Mouse (Mus musculus) neural tube, embryonic 12.5 days (tissue): ENCODE measurements around the gene Gm2075. TPM values are rescaled to one million over a fixed set of nuclear protein-coding genes. Genes with fewer than 3 reads are reported as not detected.
"Not testable (repeated sequence)": the region's sequence is repeated elsewhere in the genome, so short reads cannot be mapped to it uniquely, and the experiment has no call there.

Experiments
- ATAC-seq: fragments of 200-750 bp; cut with Nextera tagmentation; 2 replicates; pipeline ENCODE4 v1.8.0; 2017; ENCODE audit warnings: low read depth, mild to moderate bottlenecking, moderate TSS enrichment, moderate library complexity; ENCODE audit not compliant: low FRiP score
- H3K27ac ChIP-seq: fragments of 300-500 bp; sonication (generic); 2 replicates; pipeline ENCODE4 v1.5.1; 2016
- H3K27me3 ChIP-seq: fragments of 300-500 bp; sonication (generic); replicated peaks from 2 replicates; pipeline ENCODE4 v1.6.1; 2016; ENCODE audit warnings: mild to moderate bottlenecking
- H3K36me3 ChIP-seq: fragments of 300-500 bp; sonication (generic); 2 replicates; pipeline ENCODE4 v1.6.1; 2016; ENCODE audit warnings: mild to moderate bottlenecking
- H3K4me1 ChIP-seq: fragments of 300-500 bp; sonication (generic); 2 replicates; pipeline ENCODE4 v1.6.1; 2016
- H3K4me2 ChIP-seq: fragments of 300-500 bp; sonication (generic); replicated peaks from 2 replicates; pipeline ENCODE4 v1.6.1; 2016; ENCODE audit warnings: mild to moderate bottlenecking
- H3K4me3 ChIP-seq: fragments of 300-500 bp; sonication (generic); 2 replicates; pipeline ENCODE4 v1.5.1; 2016
- H3K9ac ChIP-seq: fragments of 300-500 bp; sonication (generic); 2 replicates; pipeline ENCODE4 v1.6.1; 2016; ENCODE audit warnings: mild to moderate bottlenecking
- H3K9me3 ChIP-seq: fragments of 300-500 bp; sonication (generic); 2 replicates; pipeline ENCODE4 v1.6.1; 2016; ENCODE audit warnings: mild to moderate bottlenecking
- WGBS: fragments of 180-500 bp; shearing (Covaris S2); methylation state at CpG from one replicate; pipeline ENCODE4 v1.1.7; 2016; 5-methylcytosine and 5-hydroxymethylcytosine counted together
- polyA plus RNA-seq: library from polyadenylated mRNA; unstranded; fragments of >200 nt; fragmentation: Nextera tagmentation; extraction: Ambion mirVana; gene quantifications from 2 replicates; pipeline ENCODE4 v1.2.1, GENCODE M21; 2016

Gene Gm2075
- not detected in 2 replicates for polyA plus RNA-seq

DNA sequence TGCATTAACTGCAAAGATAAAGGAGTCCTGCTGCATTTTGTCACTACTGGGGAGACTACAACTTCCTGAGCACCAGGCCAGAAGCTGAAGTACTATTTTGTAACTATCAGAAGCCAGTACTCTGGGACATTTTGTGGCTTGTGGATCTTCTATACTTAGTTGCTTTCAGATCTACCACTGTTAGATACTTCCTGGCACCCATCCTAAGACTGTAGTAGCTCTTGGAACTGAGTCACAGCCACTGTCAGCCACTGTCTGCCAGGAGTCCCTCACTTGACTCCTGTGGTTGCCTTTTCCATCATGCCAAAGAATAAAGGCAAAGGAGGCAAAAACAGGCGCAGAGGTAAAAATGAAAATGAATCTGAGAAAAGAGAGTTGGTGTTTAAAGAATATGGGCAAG, at the start of gene Gm2075:
TSS of gene Gm2075 (plus strand) at position 301 of the 400 bp plus-strand sequence.
- not testable (repeated sequence) for H3K4me1 ChIP-seq, ATAC-seq
- 100% methylated on average over 1 of the region's 1 CpGs for WGBS

DNA sequence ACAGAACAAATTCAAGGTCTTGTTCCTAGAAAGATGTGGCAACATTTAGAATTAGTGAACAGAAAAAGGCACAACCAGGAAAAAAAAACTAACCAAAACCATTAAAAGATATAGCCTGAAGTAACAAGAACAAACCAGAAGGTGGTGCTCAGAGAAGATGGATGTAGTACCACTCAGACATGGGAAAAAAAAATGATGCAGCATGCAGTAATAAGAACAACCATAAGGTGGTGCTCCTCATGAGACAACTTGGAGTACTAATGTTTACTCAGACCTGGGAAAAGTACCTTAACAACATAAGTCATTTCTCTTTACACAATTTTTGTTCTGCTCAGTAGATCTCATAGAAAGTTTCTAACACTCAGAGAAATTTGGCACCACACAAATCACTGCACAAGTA, 27.6 kb upstream of the Gm2075 start:
- ATAC-seq, H3K4me3 ChIP-seq, H3K9me3 ChIP-seq, H3K36me3 ChIP-seq, H3K4me2 ChIP-seq, H3K27me3 ChIP-seq, H3K4me1 ChIP-seq, H3K9ac ChIP-seq, H3K27ac ChIP-seq: not testable (repeated sequence)

More for the DNA sequence above, at the start of gene Gm2075:
- H3K4me3 ChIP-seq, H3K27ac ChIP-seq, H3K36me3 ChIP-seq, H3K4me2 ChIP-seq, H3K27me3 ChIP-seq, H3K9ac ChIP-seq, H3K9me3 ChIP-seq: not testable (repeated sequence)

DNA sequence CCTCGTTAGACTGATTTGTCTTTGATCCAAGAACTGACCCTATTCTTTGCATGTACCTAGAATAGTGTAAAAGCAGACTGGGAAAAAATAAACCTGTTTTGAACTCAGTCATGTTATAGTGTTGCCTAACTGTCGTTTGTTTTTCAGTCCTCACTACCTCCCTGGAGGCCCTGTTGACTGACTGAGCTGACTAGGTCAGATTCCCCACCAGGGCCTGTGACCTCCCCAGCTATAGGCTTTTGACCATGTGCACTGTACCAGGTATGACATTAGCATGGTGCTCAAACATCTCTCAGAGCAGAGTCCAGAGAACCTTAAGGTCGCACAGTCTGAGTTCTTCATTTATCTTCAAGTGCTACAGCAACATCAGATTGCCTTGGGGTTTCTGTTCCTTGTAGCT, 7.5 kb upstream of the Gm2075 start:
- not testable (repeated sequence) for H3K9ac ChIP-seq, H3K9me3 ChIP-seq, H3K36me3 ChIP-seq, H3K27ac ChIP-seq, H3K4me2 ChIP-seq, H3K27me3 ChIP-seq, H3K4me3 ChIP-seq, H3K4me1 ChIP-seq, ATAC-seq
- WGBS = 83% methylated on average over 3 of the region's 3 CpGs

DNA sequence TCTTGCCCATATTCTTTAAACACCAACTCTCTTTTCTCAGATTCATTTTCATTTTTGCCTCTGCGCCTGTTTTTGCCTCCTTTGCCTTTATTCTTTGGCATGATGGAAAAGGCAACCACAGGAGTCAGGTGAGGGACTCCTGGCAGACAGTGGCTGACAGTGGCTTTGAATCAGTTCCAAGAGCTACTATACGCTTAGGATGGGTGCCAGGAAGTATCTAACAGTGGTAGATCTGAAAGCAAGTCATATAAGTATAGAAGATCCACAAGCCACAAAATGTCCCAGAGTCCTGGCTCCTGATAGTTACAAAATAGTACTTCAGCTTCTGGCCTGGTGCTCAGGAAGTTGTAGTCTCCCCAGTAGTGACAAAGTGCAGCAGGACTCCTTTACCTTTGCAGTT, 7.0 kb downstream of the Gm2075 start, which contains the start of gene Gm6803:
TSS of gene Gm6803 (minus strand) at position 101 of the 400 bp plus-strand sequence.
- H3K27me3 ChIP-seq, ATAC-seq, H3K9me3 ChIP-seq, H3K9ac ChIP-seq, H3K27ac ChIP-seq, H3K4me2 ChIP-seq, H3K4me1 ChIP-seq, H3K4me3 ChIP-seq, H3K36me3 ChIP-seq: not testable (repeated sequence)
- WGBS = 78% methylated on average over 2 of the region's 2 CpGs

- not testable (repeated sequence) for H3K27ac ChIP-seq, H3K4me3 ChIP-seq, H3K36me3 ChIP-seq, H3K27me3 ChIP-seq, H3K9ac ChIP-seq, ATAC-seq, H3K4me2 ChIP-seq, H3K4me1 ChIP-seq
- 94% methylated on average over 1 of the region's 1 CpGs for WGBS
- peaks cover 11% of the 10 kb centered on the region; the same call in 1 of the 2 replicates for H3K9me3 ChIP-seq
These were observed 15.1 kb downstream of the Gm2075 start, which contains the start of gene Gm2056 for GRCm38 (mm10) chr12:88026704-88027103. Gene Gm2056 (plus strand): TSS chr12:88027004.

GRCm38 (mm10) chr12:88032250-88032649, 20.6 kb downstream of the Gm2075 start:
- not testable (repeated sequence) for H3K27me3 ChIP-seq, H3K27ac ChIP-seq, ATAC-seq, H3K36me3 ChIP-seq, H3K4me2 ChIP-seq, H3K4me1 ChIP-seq, H3K4me3 ChIP-seq, H3K9ac ChIP-seq
- H3K9me3 ChIP-seq = peaks cover 11% of the 10 kb centered on the region; the same call in 1 of the 2 replicates
- 93% methylated on average over 5 of the region's 5 CpGs for WGBS

DNA sequence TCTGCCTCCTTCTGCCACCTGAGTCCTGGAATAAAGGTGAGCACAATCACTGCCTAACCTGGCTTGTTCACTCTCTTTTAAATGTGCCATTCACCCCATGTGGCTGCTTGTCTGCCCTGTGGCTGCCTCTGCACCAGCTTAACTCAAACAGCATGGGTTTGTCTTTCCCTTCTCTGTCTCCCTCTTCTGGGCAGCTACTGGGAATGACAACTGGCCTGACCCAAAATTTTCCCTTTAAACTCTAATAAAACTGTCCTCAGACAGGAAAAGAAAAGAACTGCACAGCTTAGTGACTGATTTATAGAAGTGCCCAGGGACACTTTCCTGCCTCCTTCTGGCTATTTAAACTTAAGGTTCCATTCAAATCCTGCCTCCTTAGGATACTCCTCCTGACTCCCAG, 27.4 kb downstream of the Gm2075 start:
- not testable (repeated sequence) for H3K4me1 ChIP-seq

GRCm38 (mm10) chr12:88039703-88040102, 28.1 kb downstream of the Gm2075 start:
- H3K4me3 ChIP-seq, H3K36me3 ChIP-seq, H3K27me3 ChIP-seq, ATAC-seq, H3K4me1 ChIP-seq, H3K9me3 ChIP-seq, H3K4me2 ChIP-seq, H3K9ac ChIP-seq, H3K27ac ChIP-seq: not testable (repeated sequence)
- 71% methylated on average over 1 of the region's 1 CpGs for WGBS

More for the DNA sequence above, 27.4 kb downstream of the Gm2075 start:
- H3K4me3 ChIP-seq, H3K4me2 ChIP-seq, ATAC-seq, H3K9me3 ChIP-seq, H3K9ac ChIP-seq, H3K27me3 ChIP-seq, H3K27ac ChIP-seq, H3K36me3 ChIP-seq: not testable (repeated sequence)

DNA sequence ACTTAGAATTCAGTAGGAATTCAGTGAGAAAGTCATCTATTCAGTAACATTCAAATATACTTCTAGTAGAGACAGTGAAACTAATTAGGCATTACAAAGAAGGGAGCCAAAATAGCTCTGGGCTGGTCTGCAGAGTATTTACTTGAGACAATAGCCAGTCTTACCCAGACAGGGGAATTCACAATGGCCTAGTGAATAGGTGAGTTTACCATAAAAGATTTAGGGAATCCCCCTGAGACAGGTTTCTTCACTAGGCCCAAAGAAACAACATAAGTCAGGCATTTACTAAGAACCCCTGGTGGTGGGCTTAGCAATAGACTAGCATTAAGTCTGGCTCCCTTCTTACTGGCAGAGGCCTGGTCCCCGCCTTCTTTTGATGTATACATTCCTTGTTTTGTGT, 33.6 kb downstream of the Gm2075 start:
- not testable (repeated sequence) for H3K36me3 ChIP-seq, H3K27me3 ChIP-seq, H3K4me2 ChIP-seq, H3K4me3 ChIP-seq, H3K9ac ChIP-seq, ATAC-seq, H3K9me3 ChIP-seq, H3K4me1 ChIP-seq, H3K27ac ChIP-seq
- 60% methylated on average over 1 of the region's 1 CpGs for WGBS

Other genes with a start within 250 kb of the Gm2075 start
- gene Gm21319, start 236.1 kb upstream of the Gm2075 start, polyA plus RNA-seq = not detected in 2 replicates
- gene Gm21936, start 216.3 kb upstream of the Gm2075 start, polyA plus RNA-seq = not detected in 2 replicates
- not detected in 2 replicates for gene BB287469, start 195.3 kb upstream of the Gm2075 start, polyA plus RNA-seq
- not detected in 2 replicates for gene Gm2001, start 169.5 kb upstream of the Gm2075 start, polyA plus RNA-seq
- gene Gm2016, start 137.8 kb upstream of the Gm2075 start, polyA plus RNA-seq = not detected in 2 replicates
- gene Gm2022, start 116.5 kb upstream of the Gm2075 start, polyA plus RNA-seq = not detected in 2 replicates
- gene Gm2035, start 92.0 kb upstream of the Gm2075 start, polyA plus RNA-seq = not detected in 2 replicates
- not detected in 2 replicates for gene Gm2042, start 57.8 kb upstream of the Gm2075 start, polyA plus RNA-seq
- not detected in 2 replicates for gene Gm6803, start 6.9 kb downstream of the Gm2075 start, polyA plus RNA-seq
- gene Gm2056, start 15.2 kb downstream of the Gm2075 start, polyA plus RNA-seq = not detected in 2 replicates
- gene Gm16368, start 71.8 kb downstream of the Gm2075 start, polyA plus RNA-seq = not detected in 2 replicates
- not detected in 2 replicates for gene Gm10436, start 170.3 kb downstream of the Gm2075 start, polyA plus RNA-seq
- not detected in 2 replicates for gene Gm8332, start 238.3 kb downstream of the Gm2075 start, polyA plus RNA-seq